Mouse (Mus musculus): Measurements from ENCODE around the gene Tekt5.

Tekt5 gene

GRCm38 (mm10) chr16:10394699-10395540 is at the start of gene Tekt5:
Gene Tekt5, minus strand, starts transcription at chr16:10395490.
- ATAC-seq (ENCODE audit: low TSS enrichment) = peak; percentile 82

GRCm38 (mm10) chr16:10443723-10444122 is 48.4 kb upstream of the Tekt5 start:
- ATAC-seq (ENCODE audit: low TSS enrichment) = no peak

GRCm38 (mm10) chr16:10441761-10442160 is 46.5 kb upstream of the Tekt5 start:
- ATAC-seq (ENCODE audit: low TSS enrichment) = no peak

- ATAC-seq (ENCODE audit: low TSS enrichment) = no peak
Measured at GRCm38 (mm10) chr16:10441328-10441727, 46.0 kb upstream of the Tekt5 start.

GRCm38 (mm10) chr16:10438055-10438454 is 42.8 kb upstream of the Tekt5 start:
- no peak for ATAC-seq (ENCODE audit: low TSS enrichment)

GRCm38 (mm10) chr16:10436166-10436565 is 40.9 kb upstream of the Tekt5 start:
- ATAC-seq (ENCODE audit: low TSS enrichment) = no peak

- ATAC-seq (ENCODE audit: low TSS enrichment) = no peak
Measured at GRCm38 (mm10) chr16:10433344-10433743, 38.1 kb upstream of the Tekt5 start.

- peak; percentile 81 for ATAC-seq (ENCODE audit: low TSS enrichment)
Measured at GRCm38 (mm10) chr16:10432387-10432786, 37.1 kb upstream of the Tekt5 start.

GRCm38 (mm10) chr16:10431911-10432310 is 36.6 kb upstream of the Tekt5 start:
- no peak for ATAC-seq (ENCODE audit: low TSS enrichment)

- ATAC-seq (ENCODE audit: low TSS enrichment) = peak; percentile 50; the same call in 1 of the 2 replicates
Measured at GRCm38 (mm10) chr16:10420447-10421054, 25.3 kb upstream of the Tekt5 start.

GRCm38 (mm10) chr16:10417723-10418259 is 22.5 kb upstream of the Tekt5 start:
- no peak for ATAC-seq (ENCODE audit: low TSS enrichment)

GRCm38 (mm10) chr16:10416866-10417265 is 21.6 kb upstream of the Tekt5 start:
- no peak for ATAC-seq (ENCODE audit: low TSS enrichment)

GRCm38 (mm10) chr16:10415976-10416375 is 20.7 kb upstream of the Tekt5 start:
- ATAC-seq (ENCODE audit: low TSS enrichment) = no peak

GRCm38 (mm10) chr16:10411764-10412746 is 16.8 kb upstream of the Tekt5 start, which contains the start of gene Nubp1:
Gene Nubp1, plus strand, starts transcription at chr16:10411948.
- ATAC-seq (ENCODE audit: low TSS enrichment) = peak; percentile 97

GRCm38 (mm10) chr16:10399160-10399559 is 3.9 kb upstream of the Tekt5 start:
- ATAC-seq (ENCODE audit: low TSS enrichment) = peak; percentile 57; the same call in 1 of the 2 replicates

GRCm38 (mm10) chr16:10398755-10399154 is 3.5 kb upstream of the Tekt5 start:
- no peak for ATAC-seq (ENCODE audit: low TSS enrichment)

GRCm38 (mm10) chr16:10392587-10392986 is 2.7 kb downstream of the Tekt5 start:
- no peak for ATAC-seq (ENCODE audit: low TSS enrichment)

GRCm38 (mm10) chr16:10388634-10389365 is 6.5 kb downstream of the Tekt5 start:
- ATAC-seq (ENCODE audit: low TSS enrichment) = no peak

- no peak for ATAC-seq (ENCODE audit: low TSS enrichment)
Measured at GRCm38 (mm10) chr16:10385261-10385660, 10.0 kb downstream of the Tekt5 start.

- no peak for ATAC-seq (ENCODE audit: low TSS enrichment)
Measured at GRCm38 (mm10) chr16:10384544-10384943, 10.7 kb downstream of the Tekt5 start.

GRCm38 (mm10) chr16:10384060-10384497 is 11.2 kb downstream of the Tekt5 start:
- ATAC-seq (ENCODE audit: low TSS enrichment) = no peak

Measured in frontal cortex, adult (tissue).